Mouse (Mus musculus): ENCODE results near the gene Zeb2.

- TF ChIP-seq POLR2A (IDR thresholded peaks at IDR 0.05; ENCODE audit: insufficient read length, low read depth) = no peak
- TF ChIP-seq SRF (IDR thresholded peaks at IDR 0.05; ENCODE audit: control insufficient read depth, insufficient read length, low read depth) = no peak
- TF ChIP-seq USF1 (IDR thresholded peaks at IDR 0.05; ENCODE audit: low read depth) = no peak
- no peak for TF ChIP-seq CEBPB (IDR thresholded peaks at IDR 0.05; ENCODE audit: insufficient read depth, poor library complexity, severe bottlenecking)
Observed at GRCm38 (mm10) chr2:45040706-45041312, 76.4 kb downstream of the Zeb2 start.
